In genomic region chr1:69105493-69106321, GRCm38 (mm10) we compare ENCODE assay signal across 8 mouse cellular contexts. TPM values are rescaled to one million over a fixed set of nuclear protein-coding genes. Genes with fewer than 3 reads are reported as not detected.
DNase-seq lines count a peak whose midpoint lies in the region; ATAC-seq and TF ChIP-seq lines count a peak whose summit lies in the region.

No protein-coding gene starts in this region.

- H3K36me3 ChIP-seq in forebrain, embryonic 14.5 days (ENCODE audit: control insufficient read depth, insufficient read depth, low read length): no peaks in the 10 kb centered on the region
- no peaks in the 10 kb centered on the region for H3K36me3 ChIP-seq in hindbrain, embryonic 15.5 days

- H3K4me3 ChIP-seq in forebrain, embryonic 14.5 days (ENCODE audit: low read depth, low read length): peak overlapping the region; percentile 65
- H3K4me3 ChIP-seq in hindbrain, embryonic 15.5 days: peak overlapping the region; percentile 85

- no peak for DNase-seq in Patski (ENCODE audit: low read depth, low spot score)
- DNase-seq in cerebellum, adult 11-12 months: peak; percentile 39
- peak; percentile 57 for DNase-seq in forebrain, embryonic 14.5 days (ENCODE audit: low spot score)
- peak; percentile 7 to 13 for DNase-seq in left cerebral cortex, postnatal 14 days (ENCODE audit: low spot score in 2 of 2)
- DNase-seq in mesoderm, embryonic 11.5 days (ENCODE audit: low read depth, low spot score): peak; percentile 68
- DNase-seq in testis, postnatal 10 days (ENCODE audit: low spot score): peak; percentile 72
- no peak for DNase-seq in spleen, postnatal 4 days (ENCODE audit: low spot score in 2 of 2)

- POLR2A ChIA-PET in Patski (lab: Charles Lee): interaction anchor here (0.6 to 0.7 kb wide), 2 partner anchors 81 to 703 kb away, joined by 3 read pairs; no protein-coding TSS in a partner anchor

- no peak for TF ChIP-seq CTCF in Patski (IDR thresholded peaks at IDR 0.05)

- 0 out of 2 replicates have a peak, but pooled peaks cover 7% of the 10 kb centered on the region for H3K4me1 ChIP-seq in forebrain, embryonic 14.5 days (ENCODE audit: control insufficient read depth, insufficient read depth, low read length)
- H3K4me1 ChIP-seq in hindbrain, embryonic 15.5 days (replicated peaks): peaks cover 28% of the 10 kb centered on the region

- H3K27me3 ChIP-seq in Patski: no peaks in the 10 kb centered on the region
- H3K27me3 ChIP-seq in forebrain, embryonic 14.5 days (replicated peaks; ENCODE audit: control insufficient read depth, insufficient read depth, low read length): peaks cover 22% of the 10 kb centered on the region
- no peaks in the 10 kb centered on the region for H3K27me3 ChIP-seq in hindbrain, embryonic 15.5 days

- peak overlapping the region; percentile 80 for H3K27ac ChIP-seq in forebrain, embryonic 14.5 days (ENCODE audit: low read depth, low read length)
- H3K27ac ChIP-seq in hindbrain, embryonic 15.5 days (replicated peaks): peak overlapping the region; percentile 87

- peak; percentile 49 for ATAC-seq in Patski
- peak; percentile 16; the same call in 1 of the 2 replicates for ATAC-seq in forebrain, embryonic 14.5 days
- ATAC-seq in hindbrain, embryonic 15.5 days (ENCODE audit: low FRiP score, low read depth): peak; percentile 49

- 1% methylated on average over 29 of the region's 29 CpGs for WGBS in forebrain, embryonic 14.5 days
- WGBS in hindbrain, embryonic 15.5 days: under 1% methylated on average over 29 of the region's 29 CpGs

- intact Hi-C loops in left cerebral cortex, postnatal 14 days (cut with DNase I): no loop called here

- CTCF ChIA-PET in Patski (lab: Charles Lee): interaction anchor here (0.9 to 1.7 kb wide), 4 partner anchors 16 to 92 kb away, joined by 3 to 6 read pairs (median 4); no protein-coding TSS in a partner anchor

- in situ Hi-C loops in Patski (cut with MboI; ENCODE audit: low pct_unique_long_range_greater_than_20kb): loop anchor here (5.0 kb wide), 2 partner anchors 78 to 333 kb away; no protein-coding TSS in a partner anchor

- H3K9ac ChIP-seq in forebrain, embryonic 14.5 days (ENCODE audit: low read length): peak overlapping the region; percentile 72
- peak overlapping the region; percentile 76 for H3K9ac ChIP-seq in hindbrain, embryonic 15.5 days

- no peaks in the 10 kb centered on the region for H3K9me3 ChIP-seq in forebrain, embryonic 14.5 days (replicated peaks; ENCODE audit: control insufficient read depth, low read length)
- no peaks in the 10 kb centered on the region for H3K9me3 ChIP-seq in hindbrain, embryonic 15.5 days

- H3K4me2 ChIP-seq in forebrain, embryonic 14.5 days (ENCODE audit: low read length): peak overlapping the region; percentile 96
- peak overlapping the region; percentile 96 for H3K4me2 ChIP-seq in hindbrain, embryonic 15.5 days

RNA-seq across cellular contexts. Expression of gene Erbb4, which starts 2.2 kb away (rescaled TPM):
- 10.3 TPM for polyA plus RNA-seq in Patski (2021)
- polyA plus RNA-seq in forebrain, embryonic 14.5 days (2014; fragmentation: Nextera tagmentation; extraction: Ambion mirVana): 8.4 and 14.4 TPM in 2 replicates
- polyA plus RNA-seq in hindbrain, embryonic 15.5 days (2015; fragmentation: Nextera tagmentation; extraction: Ambion mirVana): 15.1 and 15.6 TPM in 2 replicates
- total RNA-seq in left cerebral cortex, postnatal 14 days (2021): 10 to 100 TPM; 55.3 to 57.2 TPM

Comparison
In these comparisons a context has a peak if more than half of its experiments do, and no peak if none do; other contexts are left out.
1. DNase-seq: peak in cerebellum, adult 11-12 months (single experiment), forebrain, embryonic 14.5 days (single experiment), left cerebral cortex, postnatal 14 days (2 of 2), mesoderm, embryonic 11.5 days (single experiment) and testis, postnatal 10 days (single experiment); none in Patski (single experiment) and spleen, postnatal 4 days (0 of 2).
2. Peak in every context shown above with its lines, with median percentiles within 50 percentile points of each other: ATAC-seq.